Mouse (Mus musculus): Measurements from ENCODE around the gene Dusp3. TPM values are rescaled to one million over a fixed set of nuclear protein-coding genes. Genes with fewer than 3 reads are reported as not detected.

Gene Dusp3
- polyA plus RNA-seq, 1 experiment from 2014 or later, result 22.7 TPM

- Histone ChIP-seq H3K9ac (replicated peaks) (no peak overlapping the region), H3K4me2 (ENCODE audit: low read depth, low read length) (no peak overlapping the region), H3K27me3 (ENCODE audit: insufficient read depth, low read length) (peaks cover 24% of the 10 kb centered on the region), H3K9me3 (ENCODE audit: low read length) (no peaks in the 10 kb centered on the region), H3K4me1 (ENCODE audit: insufficient read depth) (0 out of 2 replicates have a peak, but pooled peaks cover 5% of the 10 kb centered on the region), H3K4me3 (ENCODE audit: low read depth, low read length) (no peak overlapping the region), H3K27ac (ENCODE audit: low read depth) (no peak overlapping the region), H3K36me3 (replicated peaks; ENCODE audit: insufficient read depth, low read length) (no peaks in the 10 kb centered on the region)
- DNase-seq (no peak), ATAC-seq (no peak)
- TF ChIP-seq CTCF (IDR thresholded peaks at IDR 0.05; ENCODE audit: low read depth), result 0 out of 2 replicates have a peak, but pooled peaks have one; percentile 11
- no peak for TF ChIP-seq EP300 (IDR thresholded peaks at IDR 0.05; ENCODE audit: low read depth)
- 48% methylated on average over 7 of the region's 7 CpGs for WGBS (ENCODE audit: insufficient replicate concordance)
Observed at GRCm38 (mm10) chr11:102029966-102030365, 43.2 kb upstream of the Dusp3 start.

GRCm38 (mm10) chr11:102029304-102029703 is 42.5 kb upstream of the Dusp3 start:
- H3K4me1 ChIP-seq (ENCODE audit: insufficient read depth), result 0 out of 2 replicates have a peak, but pooled peaks cover 5% of the 10 kb centered on the region
- H3K27ac ChIP-seq (ENCODE audit: low read depth), result no peak overlapping the region
- H3K9ac ChIP-seq (replicated peaks), result no peak overlapping the region
- H3K9me3 ChIP-seq (ENCODE audit: low read length), result no peaks in the 10 kb centered on the region
- DNase-seq (no peak), ATAC-seq (no peak)
- no peak overlapping the region for H3K4me3 ChIP-seq (ENCODE audit: low read depth, low read length)
- WGBS (ENCODE audit: insufficient replicate concordance), result 58% methylated on average over 4 of the region's 4 CpGs
- no peak for TF ChIP-seq EP300 (IDR thresholded peaks at IDR 0.05; ENCODE audit: low read depth)
- TF ChIP-seq CTCF (IDR thresholded peaks at IDR 0.05; ENCODE audit: low read depth), result no peak
- no peaks in the 10 kb centered on the region for H3K36me3 ChIP-seq (replicated peaks; ENCODE audit: insufficient read depth, low read length)
- no peak overlapping the region for H3K4me2 ChIP-seq (ENCODE audit: low read depth, low read length)
- H3K27me3 ChIP-seq (ENCODE audit: insufficient read depth, low read length), result peaks cover 24% of the 10 kb centered on the region

GRCm38 (mm10) chr11:102028087-102028816 is 41.4 kb upstream of the Dusp3 start, which contains the start of gene Mpp3:
TSS of gene Mpp3 (minus strand) at chr11:102028461.
- Histone ChIP-seq H3K9me3 (ENCODE audit: low read length) (no peaks in the 10 kb centered on the region), H3K4me2 (ENCODE audit: low read depth, low read length) (peak within 1 kb of the TSS; percentile 73), H3K4me3 (ENCODE audit: low read depth, low read length) (no peak within 1 kb of the TSS), H3K36me3 (replicated peaks; ENCODE audit: insufficient read depth, low read length) (no peaks in the 10 kb centered on the region; the same call in 1 of the 2 replicates), H3K27ac (ENCODE audit: low read depth) (no peak within 1 kb of the TSS), H3K9ac (replicated peaks) (no peak within 1 kb of the TSS), H3K27me3 (ENCODE audit: insufficient read depth, low read length) (peaks cover 24% of the 10 kb centered on the region), H3K4me1 (ENCODE audit: insufficient read depth) (0 out of 2 replicates have a peak, but pooled peaks cover 5% of the 10 kb centered on the region)
- no peak for DNase-seq
- TF ChIP-seq CTCF (IDR thresholded peaks at IDR 0.05; ENCODE audit: low read depth), result no peak
- TF ChIP-seq EP300 (IDR thresholded peaks at IDR 0.05; ENCODE audit: low read depth), result no peak
- no peak for ATAC-seq
- 66% methylated on average over 6 of the region's 6 CpGs for WGBS (ENCODE audit: insufficient replicate concordance)

GRCm38 (mm10) chr11:102027361-102028017 is 40.7 kb upstream of the Dusp3 start:
- Histone ChIP-seq H3K27ac (ENCODE audit: low read depth) (no peak overlapping the region), H3K9ac (replicated peaks) (no peak overlapping the region), H3K27me3 (ENCODE audit: insufficient read depth, low read length) (peaks cover 24% of the 10 kb centered on the region), H3K9me3 (ENCODE audit: low read length) (no peaks in the 10 kb centered on the region), H3K36me3 (replicated peaks; ENCODE audit: insufficient read depth, low read length) (no peaks in the 10 kb centered on the region; the same call in 1 of the 2 replicates), H3K4me2 (ENCODE audit: low read depth, low read length) (peak overlapping the region; percentile 73), H3K4me1 (ENCODE audit: insufficient read depth) (0 out of 2 replicates have a peak, but pooled peaks cover 5% of the 10 kb centered on the region), H3K4me3 (ENCODE audit: low read depth, low read length) (peak overlapping the region; percentile 45; the same call in 1 of the 2 replicates)
- 13% methylated on average over 12 of the region's 12 CpGs for WGBS (ENCODE audit: insufficient replicate concordance)
- ATAC-seq (no peak), DNase-seq (no peak)
- TF ChIP-seq EP300 (IDR thresholded peaks at IDR 0.05; ENCODE audit: low read depth) (no peak), CTCF (IDR thresholded peaks at IDR 0.05; ENCODE audit: low read depth) (no peak)

GRCm38 (mm10) chr11:102026694-102027360 is 40.0 kb upstream of the Dusp3 start:
- Histone ChIP-seq H3K36me3 (replicated peaks; ENCODE audit: insufficient read depth, low read length) (no peaks in the 10 kb centered on the region; the same call in 1 of the 2 replicates), H3K4me1 (ENCODE audit: insufficient read depth) (0 out of 2 replicates have a peak, but pooled peaks cover 5% of the 10 kb centered on the region), H3K4me3 (ENCODE audit: low read depth, low read length) (peak overlapping the region; percentile 45), H3K27ac (ENCODE audit: low read depth) (no peak overlapping the region; the same call in 1 of the 2 replicates), H3K9me3 (ENCODE audit: low read length) (no peaks in the 10 kb centered on the region), H3K27me3 (ENCODE audit: insufficient read depth, low read length) (peaks cover 24% of the 10 kb centered on the region), H3K9ac (replicated peaks) (peak overlapping the region; percentile 50), H3K4me2 (ENCODE audit: low read depth, low read length) (peak overlapping the region; percentile 73)
- TF ChIP-seq CTCF (IDR thresholded peaks at IDR 0.05; ENCODE audit: low read depth) (no peak), EP300 (IDR thresholded peaks at IDR 0.05; ENCODE audit: low read depth) (no peak)
- under 1% methylated on average over 24 of the region's 73 CpGs for WGBS (ENCODE audit: insufficient replicate concordance)
- ATAC-seq, result peak; percentile 83
- DNase-seq, result peak; percentile 72

All from liver, postnatal 0 days (tissue).